Mouse (Mus musculus) olfactory bulb, adult 2 months (tissue): ENCODE measurements around the gene Map3k4.

ENCODE experiments used
- CTCF ChIP-seq: fragments of 200-500 bp; IDR thresholded peaks from 2 replicates; pipeline ENCODE4 v1.5.1; 2012; ENCODE audit warnings: low read depth, mild to moderate bottlenecking, low read length, moderate library complexity; ENCODE audit not compliant: insufficient read depth
- POLR2A ChIP-seq: fragments of 200-500 bp; IDR thresholded peaks from 2 replicates; pipeline ENCODE4 v1.6.1; 2012; ENCODE audit warnings: mild to moderate bottlenecking, low read depth, low read length, moderate library complexity; ENCODE audit not compliant: insufficient read depth

DNA sequence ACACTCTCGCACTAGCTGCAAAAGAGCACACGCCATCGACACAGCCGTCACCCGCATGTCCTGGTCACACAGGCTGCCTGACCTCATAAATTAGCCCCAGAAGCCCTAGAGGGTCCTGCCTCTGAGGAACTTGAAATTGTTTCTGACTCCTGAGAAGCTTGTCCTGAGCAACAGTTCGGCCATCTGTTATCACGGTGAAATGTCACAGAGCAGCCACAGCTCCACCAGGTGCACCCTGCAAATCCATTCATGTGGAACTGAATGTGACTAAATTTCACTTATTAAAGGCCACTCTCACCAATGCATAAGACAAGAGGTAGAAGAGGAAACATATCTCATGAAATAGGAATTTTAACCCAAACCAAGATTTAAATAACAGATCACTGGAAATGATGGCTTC, 57.2 kb downstream of the Map3k4 start:
- TF ChIP-seq CTCF (no peak), POLR2A (no peak)
